Mouse (Mus musculus) left cerebral cortex, postnatal 36 days (tissue): ENCODE data around the gene Mfsd4b1. TPM values are rescaled to one million over a fixed set of nuclear protein-coding genes. Genes with fewer than 3 reads are reported as not detected.

Experiments used
- DNase-seq, 2 experiments: peaks; one replicate each; pipeline ENCODE4 v3.0.0; 2021 to 2022; ENCODE audit warnings: low spot score in 2 of 2, mixed read lengths in 1 of 2
- intact Hi-C: fragments of 180-260 bp; cut with DNase I; formaldehyde crosslinking; loops from one replicate; pipeline ENCODE4 v1.15.1; 2025
- total RNA-seq, 2 experiments: library from RNA; stranded (reverse); gene quantifications; 2 replicates each; pipeline ENCODE4 v1.2.3; 2021

The Mfsd4b1 gene
- under 1 TPM; 0.57 to 0.79 TPM for total RNA-seq

DNA sequence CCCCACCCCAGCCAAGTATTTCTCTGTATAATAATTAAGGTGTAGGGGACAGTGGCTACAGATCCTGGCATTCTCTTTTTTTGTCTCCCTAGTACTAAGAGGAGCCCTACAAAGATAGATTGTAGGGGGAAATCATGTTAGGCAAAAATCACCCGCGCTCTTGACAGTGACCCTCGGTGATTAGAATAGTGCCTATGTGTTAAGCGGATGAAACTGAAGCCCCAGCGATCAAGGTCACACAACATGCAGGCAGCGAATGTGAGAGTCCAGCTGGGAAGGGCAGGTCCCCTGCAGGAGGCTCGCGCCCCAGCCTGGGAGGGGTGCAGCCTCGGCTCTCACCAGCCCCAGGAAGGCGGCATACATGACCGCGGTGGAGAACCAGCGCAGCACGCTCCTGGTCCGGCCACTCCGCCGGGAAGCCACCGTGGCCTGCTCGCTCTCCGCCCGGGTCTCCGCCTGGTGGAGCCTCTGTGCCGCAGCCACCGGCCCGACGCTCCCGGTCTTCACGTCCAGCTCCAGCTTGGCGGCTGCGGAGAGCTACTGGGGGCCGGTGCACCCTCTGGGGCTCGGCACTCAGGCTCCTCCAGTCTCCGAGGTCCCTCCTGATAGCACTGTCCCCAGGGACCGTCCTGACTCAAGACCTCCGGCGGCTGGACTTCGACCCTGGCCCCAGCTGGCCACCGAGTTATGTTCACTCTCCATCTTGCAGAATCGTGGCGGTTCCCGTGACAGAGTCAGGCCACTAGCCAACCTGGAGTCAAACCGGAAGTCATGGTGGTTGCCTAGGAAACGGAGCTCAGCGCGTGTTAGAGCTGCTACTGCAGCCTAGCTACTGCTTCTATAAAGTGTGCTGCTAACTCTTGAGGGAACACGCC is at the start of gene Mfsd4b1:
Gene Mfsd4b1 (minus strand): TSS at position 715 of the 875 bp plus-strand sequence.
- peak; percentile 90 to 91 for DNase-seq
- intact Hi-C loops, result loop anchor here (5.0 kb wide), 1 partner anchor 67 kb away; no protein-coding TSS in a partner anchor

DNA sequence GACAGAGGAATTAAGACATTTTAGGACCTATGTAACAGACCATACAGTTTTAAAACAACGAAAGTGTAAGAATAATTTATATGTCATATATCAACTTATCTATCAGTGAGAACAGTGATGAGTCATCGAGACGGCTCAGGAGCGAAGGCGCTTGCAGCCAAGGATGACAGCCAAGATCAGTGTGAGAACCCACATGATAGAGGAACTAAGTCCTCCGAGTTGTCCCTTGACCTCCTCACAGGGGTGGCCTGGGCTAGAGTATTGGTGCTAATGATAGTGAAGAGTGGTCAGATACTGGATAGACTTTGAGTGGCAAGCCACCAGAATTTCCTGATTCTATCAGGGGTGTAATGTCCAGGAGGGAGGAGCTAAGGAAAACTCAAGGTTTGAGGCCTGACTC is 48.5 kb upstream of the Mfsd4b1 start:
- intact Hi-C loops, result no loop called here
- DNase-seq, result no peak

DNA sequence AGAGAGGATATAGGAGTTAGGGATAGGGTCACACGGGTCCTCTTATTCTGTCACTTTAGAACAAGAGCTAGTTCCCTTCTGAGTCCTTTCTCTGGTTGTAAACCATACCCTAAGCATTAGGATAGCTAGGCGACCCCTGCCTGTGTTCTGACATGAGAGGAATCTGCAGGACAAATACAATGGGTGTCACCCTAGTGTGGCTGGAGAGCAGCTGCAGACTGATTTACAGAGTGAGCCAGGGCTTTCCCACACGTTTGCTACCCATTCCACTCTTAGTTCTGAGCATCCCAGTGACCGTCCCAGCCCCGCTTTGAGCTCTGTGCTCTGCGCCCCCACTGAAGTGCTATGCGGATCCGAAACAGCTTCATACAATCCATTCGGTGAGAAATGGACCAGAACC is 45.6 kb upstream of the Mfsd4b1 start:
- intact Hi-C loops, result no loop called here
- DNase-seq, result no peak

DNA sequence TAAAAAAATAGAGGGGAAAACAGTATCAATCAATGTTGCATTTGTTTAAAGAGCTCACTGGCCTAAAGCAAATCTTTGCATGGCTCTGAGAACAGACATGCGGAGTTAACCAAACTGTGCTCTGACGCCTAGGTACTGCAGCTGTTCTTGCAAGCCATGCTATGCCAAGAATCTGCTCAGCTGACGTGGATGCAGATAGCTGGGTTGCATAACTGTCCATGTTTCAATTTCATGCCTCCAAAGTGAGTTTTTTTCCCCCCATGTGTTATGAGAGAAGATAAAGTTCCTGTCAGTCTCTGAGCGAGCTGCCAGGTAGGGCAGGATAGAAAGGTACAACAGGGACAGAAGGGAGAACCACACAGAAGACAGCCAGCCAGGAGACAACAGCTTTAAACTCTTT is 44.2 kb upstream of the Mfsd4b1 start:
- peak; percentile 44 to 49 for DNase-seq
- intact Hi-C loops, result no loop called here

DNA sequence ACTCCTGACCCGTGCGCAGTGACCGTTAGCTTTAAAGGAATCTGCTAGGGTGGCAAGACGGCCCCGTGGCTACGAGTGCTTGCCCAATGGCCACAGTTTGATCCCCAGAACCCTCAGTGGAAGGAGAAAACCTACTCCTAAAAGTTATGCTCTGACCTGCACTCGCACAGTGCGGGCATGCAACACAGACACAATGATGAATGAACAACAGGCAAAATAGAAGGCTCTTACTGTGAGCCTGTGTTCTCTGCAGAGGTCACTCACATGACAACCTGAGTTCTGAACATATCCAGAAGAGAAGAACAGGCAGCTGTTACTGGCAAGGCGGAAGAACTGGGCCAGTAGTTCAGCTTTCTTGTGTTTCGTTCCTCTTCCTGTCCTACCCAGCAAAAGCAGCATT is 43.5 kb upstream of the Mfsd4b1 start:
- intact Hi-C loops, result no loop called here

DNA sequence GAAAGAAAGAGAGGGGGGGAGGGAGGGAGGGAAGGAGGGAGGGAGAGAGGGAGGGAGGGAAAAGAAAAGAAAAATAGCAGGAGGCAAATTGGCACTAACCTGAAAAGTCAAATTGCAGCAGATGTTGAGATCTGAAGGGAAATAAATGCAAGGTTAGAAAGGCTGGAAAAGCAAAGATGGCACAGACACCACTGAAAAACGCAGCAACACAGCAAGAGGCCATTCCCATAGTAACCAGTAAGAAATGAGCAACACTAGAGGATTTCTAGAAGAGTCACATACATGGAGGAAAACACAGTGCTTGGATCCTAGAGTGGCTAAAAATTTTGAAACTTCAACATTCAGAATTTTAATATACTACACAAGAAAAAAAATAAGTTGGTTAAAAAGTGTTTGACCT is 42.5 kb upstream of the Mfsd4b1 start:
- intact Hi-C loops, result no loop called here
- DNase-seq, result no peak

More for the DNA sequence above, 43.5 kb upstream of the Mfsd4b1 start:
- DNase-seq, result no peak

DNA sequence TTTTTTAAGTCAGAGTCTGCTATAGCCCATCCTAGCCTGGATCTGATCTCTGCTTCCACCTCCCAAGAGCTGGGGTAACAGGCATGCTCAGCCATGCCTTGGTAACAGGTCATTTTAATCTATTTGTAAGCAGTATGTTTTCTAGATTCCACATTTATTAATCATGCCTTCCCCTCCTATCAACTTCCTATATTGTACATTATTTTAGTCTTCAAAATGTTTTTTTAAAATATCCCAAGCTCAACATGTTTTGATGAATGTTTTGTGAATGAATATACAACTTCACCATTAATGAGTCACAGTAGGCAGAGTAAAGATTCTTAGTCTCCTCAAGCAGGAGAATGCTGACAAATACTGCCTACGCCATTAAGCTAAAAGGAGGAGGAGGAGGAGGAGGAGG is 42.0 kb upstream of the Mfsd4b1 start:
- DNase-seq, result no peak
- intact Hi-C loops, result no loop called here

DNA sequence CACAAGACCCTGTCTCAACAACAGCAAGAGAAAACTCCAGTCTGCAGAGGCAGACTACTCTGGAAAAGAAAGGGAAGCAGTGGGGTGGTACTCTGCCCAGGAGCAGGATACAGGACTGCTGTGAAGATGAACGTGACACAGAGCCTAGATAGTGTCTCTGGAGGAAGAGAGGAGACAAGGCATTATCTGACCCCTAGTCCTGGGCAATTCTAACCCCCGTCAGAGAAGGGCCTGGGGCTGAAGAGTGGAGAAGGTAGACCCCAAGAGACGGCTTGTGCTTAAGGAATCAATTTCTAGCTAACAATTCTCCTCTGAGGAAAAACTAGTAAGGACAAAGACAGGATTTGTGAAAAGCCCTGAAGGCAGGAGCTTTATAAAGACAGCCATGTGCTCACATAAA is 40.3 kb upstream of the Mfsd4b1 start:
- intact Hi-C loops, result no loop called here
- DNase-seq, result no peak

DNA sequence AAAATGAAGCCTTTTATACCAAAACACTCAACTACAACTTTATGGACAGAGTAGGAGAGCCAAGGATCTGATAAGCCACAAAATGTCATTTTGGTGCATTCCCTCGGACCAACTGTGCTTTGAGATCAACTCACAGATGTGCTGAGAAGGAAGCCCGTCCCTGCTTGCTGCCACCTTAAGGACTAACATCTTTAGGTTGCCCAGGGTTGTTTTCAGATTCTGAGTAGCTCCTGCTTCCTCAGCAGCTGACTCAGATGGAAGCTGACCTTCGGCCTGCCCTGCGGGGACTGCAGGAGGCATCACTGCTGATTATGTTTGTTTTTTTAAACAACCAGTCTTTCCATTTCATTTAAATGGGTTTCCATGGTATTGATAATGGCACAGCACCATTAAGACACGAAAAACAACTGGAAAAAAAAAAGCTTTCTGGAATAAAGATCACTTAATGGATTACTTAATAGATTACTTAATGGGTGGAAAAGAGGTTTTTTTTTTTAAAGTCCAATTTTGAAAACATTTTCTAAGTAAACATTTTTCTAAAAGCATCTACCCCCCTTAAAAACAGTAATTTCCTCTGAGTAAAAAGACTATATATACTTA is 38.3 kb upstream of the Mfsd4b1 start:
- no peak for DNase-seq
- intact Hi-C loops, result no loop called here

DNA sequence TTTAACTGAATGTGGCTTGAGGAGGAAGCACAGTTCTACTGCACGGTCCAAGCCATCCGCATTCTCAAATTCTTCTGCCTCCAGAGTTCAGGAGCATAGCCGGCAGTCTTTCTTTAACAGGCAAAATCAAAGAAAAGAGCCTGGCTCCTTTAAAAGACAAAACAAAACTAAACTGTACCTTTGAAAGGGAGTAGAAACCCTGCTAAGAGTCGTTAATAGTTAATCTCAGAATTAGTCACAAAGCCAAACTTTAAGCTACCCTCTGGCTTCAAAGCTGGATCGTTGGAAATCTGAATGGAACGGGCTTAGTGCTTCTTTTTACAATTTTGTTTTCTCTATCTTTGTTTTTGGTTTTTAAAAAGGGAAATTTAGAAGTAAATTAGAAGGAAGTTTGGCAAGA is 37.7 kb upstream of the Mfsd4b1 start:
- no peak for DNase-seq
- intact Hi-C loops, result no loop called here

DNA sequence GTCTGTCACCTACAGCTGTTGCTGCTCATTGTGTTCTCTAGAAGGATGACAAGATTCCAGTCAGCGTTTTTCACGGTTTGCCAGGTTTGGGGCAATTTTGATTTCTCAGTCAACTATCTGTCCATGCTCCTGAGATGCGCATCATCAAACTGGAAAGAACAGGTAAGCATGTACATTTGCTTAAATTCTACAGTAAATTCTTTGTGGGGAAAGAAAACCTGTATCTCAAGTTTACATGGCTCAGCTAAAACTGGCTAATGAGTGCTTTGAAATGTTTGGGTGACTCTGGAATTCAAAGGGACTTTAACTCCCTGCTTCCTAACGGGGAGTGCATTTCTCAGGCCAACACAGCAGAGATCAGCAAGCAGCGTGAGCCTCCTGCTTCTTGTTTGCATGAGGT is 36.9 kb upstream of the Mfsd4b1 start:
- DNase-seq, result no peak
- intact Hi-C loops, result no loop called here

DNA sequence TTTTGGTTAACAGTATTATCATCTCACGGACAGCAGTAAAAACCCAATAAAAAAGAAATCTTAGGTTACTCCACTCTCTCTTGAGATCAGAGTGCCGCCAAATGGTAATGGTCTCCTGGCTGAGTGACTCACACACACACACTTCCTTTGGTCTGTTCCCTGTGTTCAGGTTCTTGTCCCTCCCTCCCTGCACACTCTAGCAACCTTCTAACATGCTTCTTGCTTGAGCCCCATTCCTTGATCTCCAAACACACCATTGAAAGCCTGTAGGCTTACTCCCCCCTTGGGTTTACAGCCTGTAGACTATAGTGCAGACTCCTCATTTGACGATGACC is 33.7 kb upstream of the Mfsd4b1 start:
- DNase-seq, result no peak
- intact Hi-C loops, result no loop called here

DNA sequence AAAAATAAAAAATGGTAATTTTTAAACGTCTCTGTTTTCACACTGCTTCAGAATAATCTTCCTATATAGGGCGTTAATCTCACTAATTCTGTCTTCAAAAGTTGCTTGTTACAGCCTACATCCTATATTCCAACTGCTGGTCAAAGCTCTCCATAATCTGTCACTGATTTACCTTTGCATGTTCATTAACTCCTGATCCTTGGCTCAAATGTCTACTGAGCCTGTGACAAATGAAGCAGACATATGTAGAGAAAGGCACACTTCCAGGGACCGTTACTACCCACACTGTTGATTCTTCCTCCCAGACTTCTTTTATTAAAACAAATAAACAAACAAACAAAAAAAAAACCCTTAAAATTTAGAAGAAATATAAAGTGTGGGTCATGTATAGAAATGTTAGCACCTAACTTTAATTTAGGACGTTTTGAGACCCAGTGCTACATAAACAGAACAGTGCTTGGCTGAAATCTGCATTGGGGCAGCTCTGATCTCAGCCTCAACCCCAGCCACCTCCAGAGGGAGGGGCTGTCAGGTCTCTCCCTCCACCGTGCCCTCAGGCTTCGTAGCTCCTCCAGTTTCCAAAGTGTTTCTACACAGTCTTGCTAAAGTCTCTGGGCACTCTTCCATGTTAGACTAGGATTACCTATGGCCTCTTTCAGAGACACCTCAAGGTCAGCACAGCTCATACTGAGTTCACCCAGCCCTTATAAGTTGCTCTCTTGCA is 33.2 kb upstream of the Mfsd4b1 start:
- intact Hi-C loops, result no loop called here
- DNase-seq, result no peak

DNA sequence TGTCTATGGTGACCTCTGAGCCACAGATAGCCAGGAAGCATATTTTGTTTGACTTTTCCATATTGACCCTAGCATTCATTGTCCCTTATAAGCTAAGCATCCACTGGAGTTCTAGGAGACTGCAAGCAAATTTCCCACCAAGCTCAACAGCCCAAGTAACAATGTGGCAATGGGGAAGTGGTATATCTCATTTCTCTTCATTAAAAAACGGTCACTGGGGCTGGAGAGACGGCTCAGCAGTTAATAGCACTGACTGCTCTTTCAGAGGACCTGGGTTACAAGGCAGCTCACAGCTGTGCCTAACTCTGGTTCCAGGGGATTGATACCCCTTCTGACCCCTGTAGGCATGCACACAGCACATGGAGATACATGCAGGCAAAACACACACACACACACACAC is 32.5 kb upstream of the Mfsd4b1 start:
- no peak for DNase-seq
- intact Hi-C loops, result no loop called here

DNA sequence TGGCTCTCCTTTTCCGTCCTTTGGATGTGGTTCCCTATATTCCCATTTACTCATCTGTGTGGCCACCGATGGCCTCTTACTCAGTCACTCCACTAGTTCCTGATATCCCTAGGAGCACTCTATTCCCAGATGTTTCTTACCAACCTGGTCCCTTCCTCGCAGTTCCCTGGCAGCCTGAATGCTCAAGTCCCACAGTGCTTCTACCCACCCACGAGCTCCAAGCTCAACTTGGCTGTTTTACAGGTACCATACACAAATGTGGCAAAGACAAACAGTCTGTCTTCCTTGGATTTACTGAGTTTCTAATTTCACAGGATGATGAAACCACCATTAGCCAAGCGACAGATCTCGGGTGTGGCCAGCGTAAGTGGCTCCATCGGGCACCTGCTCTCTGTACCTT is 29.4 kb upstream of the Mfsd4b1 start:
- peak; percentile 31 to 38 for DNase-seq
- intact Hi-C loops, result no loop called here

DNA sequence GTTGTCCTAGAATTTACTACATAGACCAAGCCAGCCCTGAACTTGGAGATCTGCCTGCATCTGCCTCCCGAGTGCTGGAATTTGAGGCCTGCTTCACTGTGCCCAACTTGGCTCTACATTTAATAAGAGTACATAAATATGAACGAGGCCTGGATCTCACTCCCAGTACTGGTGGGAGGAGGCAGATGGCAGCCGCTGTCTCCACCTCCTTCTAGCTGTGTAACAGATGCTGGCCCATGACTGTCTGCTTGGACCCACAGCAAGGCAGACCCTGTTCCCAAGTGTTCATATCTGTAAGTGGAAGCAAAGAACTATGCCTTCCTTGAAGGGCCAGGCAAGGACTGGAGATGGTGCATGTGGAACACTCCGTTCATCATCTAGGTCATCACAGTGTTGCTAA is 28.8 kb upstream of the Mfsd4b1 start:
- intact Hi-C loops, result loop anchor here (1.0 kb wide), 1 partner anchor 158 kb away; no protein-coding TSS in a partner anchor
- peak; percentile 36 to 62 for DNase-seq

DNA sequence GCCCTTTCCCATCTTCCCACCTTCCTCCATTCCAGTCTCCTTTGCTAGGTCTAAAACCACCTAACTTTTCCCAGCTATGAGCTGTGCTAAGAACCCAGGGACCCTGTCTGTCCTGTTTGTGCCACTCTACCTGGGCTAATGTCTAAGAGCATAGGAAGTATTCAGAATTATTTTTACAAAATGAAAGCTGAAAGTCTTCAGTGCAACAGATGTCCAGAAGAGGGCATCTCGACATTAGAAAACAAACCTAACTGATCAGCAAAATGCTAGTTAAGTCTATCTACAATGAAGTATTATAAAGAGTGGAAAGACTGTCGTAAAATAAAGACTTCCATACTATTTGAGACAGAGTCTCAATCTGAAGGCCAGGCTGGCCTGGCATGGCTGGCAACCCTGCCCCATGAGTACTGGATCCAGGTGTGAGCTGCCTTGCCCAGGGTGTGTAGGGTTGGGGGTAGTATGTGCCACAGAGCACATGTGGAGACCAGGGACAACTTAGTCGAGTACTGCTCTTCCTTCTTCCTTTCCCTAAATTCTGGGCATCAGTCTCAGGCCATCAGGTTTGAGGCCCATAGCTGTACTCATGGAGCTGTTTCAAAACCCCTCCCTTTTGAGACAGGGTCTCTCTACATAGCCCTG is 28.3 kb upstream of the Mfsd4b1 start:
- intact Hi-C loops, result loop anchor here (1.0 kb wide), 1 partner anchor 159 kb away; no protein-coding TSS in a partner anchor
- no peak for DNase-seq

DNA sequence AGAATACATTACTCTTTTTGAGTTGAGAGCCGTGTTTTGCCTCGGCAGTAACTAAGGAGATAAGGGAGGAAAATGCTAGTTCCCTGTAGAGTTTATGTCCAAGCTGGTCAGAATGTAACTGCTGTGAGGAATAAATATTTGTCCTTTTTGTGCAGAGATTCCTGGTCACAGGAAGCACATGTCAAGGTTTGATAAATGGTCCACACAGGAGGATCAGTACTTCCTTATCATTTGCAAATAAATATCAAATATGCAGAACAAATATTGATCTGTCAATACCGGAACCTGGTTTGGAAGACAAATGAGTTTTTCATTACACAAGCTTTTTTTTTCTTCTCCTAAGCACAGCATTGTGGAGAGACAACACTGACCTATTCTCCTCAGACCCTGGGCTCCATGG is 26.9 kb upstream of the Mfsd4b1 start:
- DNase-seq, result no peak
- intact Hi-C loops, result no loop called here

DNA sequence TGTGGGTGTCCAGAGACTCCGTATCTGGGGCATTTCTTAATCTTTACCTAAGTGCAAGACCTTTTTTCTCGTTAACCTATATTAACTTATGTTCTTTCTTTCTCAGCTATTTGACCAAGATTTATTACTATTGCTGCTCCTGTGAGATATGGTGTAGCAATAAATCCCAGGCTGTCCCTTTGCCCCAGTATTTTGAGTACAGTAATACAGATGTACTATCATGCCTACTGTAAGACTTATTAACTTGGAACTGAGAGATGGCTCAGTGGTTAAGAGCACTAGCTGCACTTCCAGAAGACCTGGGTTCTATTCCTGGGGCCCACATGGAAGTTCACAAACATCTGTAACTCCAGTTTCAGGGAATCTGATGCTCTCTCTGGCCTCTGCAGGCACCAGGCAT is 25.7 kb upstream of the Mfsd4b1 start:
- no peak for DNase-seq
- intact Hi-C loops, result no loop called here

DNA sequence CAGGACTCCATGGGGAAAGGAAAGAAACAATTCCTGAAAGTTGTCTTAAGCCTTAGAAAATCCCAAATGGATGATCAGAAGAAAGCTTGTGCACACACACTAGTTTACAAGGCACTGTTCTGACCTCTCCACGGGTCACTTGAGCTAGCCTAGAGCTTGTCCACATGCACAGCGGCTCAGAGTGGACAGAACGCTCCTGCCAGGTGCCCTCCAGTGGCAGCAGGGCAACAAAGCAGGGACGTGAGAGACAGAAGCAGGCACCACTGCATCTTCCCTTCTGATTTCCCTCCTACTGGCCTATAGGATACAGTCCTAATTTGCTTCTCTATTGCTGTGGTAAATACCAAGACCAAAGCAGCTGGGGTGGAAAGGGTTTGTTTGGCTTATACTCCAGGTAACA is 16.3 kb upstream of the Mfsd4b1 start:
- intact Hi-C loops, result loop anchor here (5.0 kb wide), 1 partner anchor 74 kb away; no protein-coding TSS in a partner anchor
- DNase-seq, result no peak
